Mouse (Mus musculus): Measurements from ENCODE around the gene BC049352. TPM values are rescaled to one million over a fixed set of nuclear protein-coding genes. Genes with fewer than 3 reads are reported as not detected.

Gene BC049352
- polyA plus RNA-seq, 1 experiment from 2014 or later = not detected

DNA sequence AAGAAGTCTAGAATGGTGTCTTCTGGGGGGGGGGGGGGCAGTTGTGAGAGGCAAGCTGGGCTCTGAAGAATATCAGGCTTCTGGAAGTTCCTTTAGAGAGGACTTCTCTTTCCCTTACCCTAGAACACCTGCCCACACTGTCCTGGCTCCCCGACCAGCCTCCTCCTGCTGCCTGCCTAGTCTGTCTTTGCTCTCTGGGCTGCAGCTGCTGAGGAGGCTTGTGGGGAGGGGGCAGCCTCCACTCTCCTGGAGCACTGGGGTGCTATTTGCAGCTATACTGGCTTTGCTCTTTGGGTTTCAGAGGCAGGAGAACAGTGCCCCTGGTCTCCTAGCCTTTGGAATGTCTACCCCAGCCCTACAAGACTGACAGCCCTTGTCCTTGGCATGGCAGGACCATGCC is 30.9 kb upstream of the BC049352 start:
- ChIA-PET CTCF (interaction anchor here (0.8 kb wide), 1 partner anchor 29 kb away, joined by 3 read pairs; no protein-coding TSS in a partner anchor), POLR2A (no interaction called here)
- TF ChIP-seq CTCF (IDR thresholded peaks at IDR 0.05) = no peak
- peaks cover 54% of the 10 kb centered on the region for H3K27me3 ChIP-seq
- in situ Hi-C loops (cut with MboI; ENCODE audit: low pct_unique_long_range_greater_than_20kb) = no loop called here
- ATAC-seq = no peak
- no peak for DNase-seq (ENCODE audit: low read depth, low spot score)

GRCm38 (mm10) chr9:45153361-45153760 is 28.4 kb upstream of the BC049352 start:
- in situ Hi-C loops (cut with MboI; ENCODE audit: low pct_unique_long_range_greater_than_20kb) = no loop called here
- DNase-seq (ENCODE audit: low read depth, low spot score) (no peak), ATAC-seq (no peak)
- ChIA-PET CTCF (no interaction called here), POLR2A (no interaction called here)
- TF ChIP-seq CTCF (IDR thresholded peaks at IDR 0.05) = no peak
- peaks cover 73% of the 10 kb centered on the region for H3K27me3 ChIP-seq

- ChIA-PET CTCF (interaction anchor here (1.0 kb wide), 1 partner anchor 47 kb away, joined by 3 read pairs; no protein-coding TSS in a partner anchor), POLR2A (no interaction called here)
- peaks cover 35% of the 10 kb centered on the region for H3K27me3 ChIP-seq
- no peak for ATAC-seq
- TF ChIP-seq CTCF (IDR thresholded peaks at IDR 0.05) = no peak
- no peak for DNase-seq (ENCODE audit: low read depth, low spot score)
- in situ Hi-C loops (cut with MboI; ENCODE audit: low pct_unique_long_range_greater_than_20kb) = no loop called here
Observed at GRCm38 (mm10) chr9:45167903-45168302, 13.9 kb upstream of the BC049352 start.

- DNase-seq (ENCODE audit: low read depth, low spot score) (no peak), ATAC-seq (no peak)
- ChIA-PET POLR2A (no interaction called here), CTCF (no interaction called here)
- peaks cover 23% of the 10 kb centered on the region for H3K27me3 ChIP-seq
- in situ Hi-C loops (cut with MboI; ENCODE audit: low pct_unique_long_range_greater_than_20kb) = no loop called here
- TF ChIP-seq CTCF (IDR thresholded peaks at IDR 0.05) = no peak
Observed at GRCm38 (mm10) chr9:45170150-45170549, 11.7 kb upstream of the BC049352 start.

GRCm38 (mm10) chr9:45171073-45171610 is 10.7 kb upstream of the BC049352 start:
- DNase-seq (ENCODE audit: low read depth, low spot score) = no peak
- POLR2A ChIA-PET = no interaction called here
- H3K27me3 ChIP-seq = peaks cover 16% of the 10 kb centered on the region
- no peak for ATAC-seq
- in situ Hi-C loops (cut with MboI; ENCODE audit: low pct_unique_long_range_greater_than_20kb) = no loop called here
- CTCF ChIA-PET = no interaction called here
- no peak for TF ChIP-seq CTCF (IDR thresholded peaks at IDR 0.05)

- ATAC-seq = no peak
Observed at GRCm38 (mm10) chr9:45173475-45173874, 8.3 kb upstream of the BC049352 start.

DNA sequence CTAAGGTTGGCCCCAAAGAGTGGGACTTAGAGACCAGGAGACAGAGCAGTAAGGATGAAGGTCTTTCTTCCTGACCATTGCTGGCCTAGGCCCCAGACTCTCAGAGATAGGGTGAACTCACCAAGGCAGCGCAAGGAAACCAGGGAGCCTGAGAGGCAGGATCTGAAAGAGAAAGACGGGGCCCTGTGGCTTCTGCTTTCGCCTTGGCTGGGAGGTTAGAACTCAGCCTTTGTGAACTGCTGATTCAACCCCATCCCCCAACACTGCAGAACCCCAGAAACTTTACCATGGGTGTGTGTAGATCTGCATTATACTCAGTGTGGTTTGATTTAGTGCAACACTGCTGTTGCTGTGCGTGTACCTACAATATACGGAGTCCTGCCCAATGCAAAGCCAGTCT is 2.5 kb upstream of the BC049352 start:
- POLR2A ChIA-PET = no interaction called here
- DNase-seq (ENCODE audit: low read depth, low spot score) (no peak), ATAC-seq (no peak)
- H3K27me3 ChIP-seq = peaks cover 22% of the 10 kb centered on the region
- in situ Hi-C loops (cut with MboI; ENCODE audit: low pct_unique_long_range_greater_than_20kb) = no loop called here
- CTCF ChIA-PET = no interaction called here
- TF ChIP-seq CTCF (IDR thresholded peaks at IDR 0.05) = no peak

More at GRCm38 (mm10) chr9:45173475-45173874, 8.3 kb upstream of the BC049352 start:
- in situ Hi-C loops (cut with MboI; ENCODE audit: low pct_unique_long_range_greater_than_20kb) = no loop called here
- H3K27me3 ChIP-seq = peaks cover 14% of the 10 kb centered on the region
- ChIA-PET POLR2A (no interaction called here), CTCF (no interaction called here)
- DNase-seq (ENCODE audit: low read depth, low spot score) = no peak
- TF ChIP-seq CTCF (IDR thresholded peaks at IDR 0.05) = no peak

GRCm38 (mm10) chr9:45182521-45182920 is 714 bp downstream of the BC049352 start:
- ChIA-PET POLR2A (no interaction called here), CTCF (no interaction called here)

GRCm38 (mm10) chr9:45183266-45183665 is 1.5 kb downstream of the BC049352 start:
- CTCF ChIA-PET = no interaction called here
- TF ChIP-seq CTCF (IDR thresholded peaks at IDR 0.05) = no peak
- H3K27me3 ChIP-seq = peaks cover 42% of the 10 kb centered on the region
- ATAC-seq (no peak), DNase-seq (ENCODE audit: low read depth, low spot score) (no peak)
- in situ Hi-C loops (cut with MboI; ENCODE audit: low pct_unique_long_range_greater_than_20kb) = no loop called here
- POLR2A ChIA-PET = no interaction called here

More at GRCm38 (mm10) chr9:45182521-45182920, 714 bp downstream of the BC049352 start:
- ATAC-seq (no peak), DNase-seq (ENCODE audit: low read depth, low spot score) (no peak)
- TF ChIP-seq CTCF (IDR thresholded peaks at IDR 0.05) = no peak
- in situ Hi-C loops (cut with MboI; ENCODE audit: low pct_unique_long_range_greater_than_20kb) = no loop called here
- peaks cover 37% of the 10 kb centered on the region for H3K27me3 ChIP-seq

DNA sequence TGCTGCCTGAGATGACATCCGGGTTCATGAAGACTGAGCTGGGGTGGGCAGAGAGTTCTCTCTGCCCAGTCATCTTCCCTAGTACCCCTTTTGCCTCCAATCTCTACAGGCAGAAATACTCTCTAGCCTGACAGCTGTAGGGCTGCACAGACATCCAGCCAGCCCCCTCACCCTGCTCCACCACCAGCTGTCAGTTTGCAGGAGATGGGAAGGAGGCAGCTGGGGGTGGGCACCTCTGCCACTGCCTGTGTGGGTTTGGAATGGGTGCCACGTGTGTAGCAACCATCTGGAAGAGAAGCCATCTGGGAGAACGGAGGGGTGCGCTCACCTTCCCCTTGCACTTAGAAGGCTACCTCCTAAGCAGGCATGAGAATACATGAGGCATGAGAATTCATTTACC is 3.4 kb downstream of the BC049352 start:
- CTCF ChIA-PET = no interaction called here

GRCm38 (mm10) chr9:45188570-45189563 is 7.1 kb downstream of the BC049352 start:
- ChIA-PET CTCF (no interaction called here), POLR2A (no interaction called here)
- no peak for TF ChIP-seq CTCF (IDR thresholded peaks at IDR 0.05)
- in situ Hi-C loops (cut with MboI; ENCODE audit: low pct_unique_long_range_greater_than_20kb) = no loop called here
- peaks cover 39% of the 10 kb centered on the region for H3K27me3 ChIP-seq
- ATAC-seq (no peak), DNase-seq (ENCODE audit: low read depth, low spot score) (no peak)

More for the DNA sequence above, 3.4 kb downstream of the BC049352 start:
- H3K27me3 ChIP-seq = peaks cover 48% of the 10 kb centered on the region
- ATAC-seq = no peak
- in situ Hi-C loops (cut with MboI; ENCODE audit: low pct_unique_long_range_greater_than_20kb) = no loop called here
- TF ChIP-seq CTCF (IDR thresholded peaks at IDR 0.05) = no peak
- no peak for DNase-seq (ENCODE audit: low read depth, low spot score)
- POLR2A ChIA-PET = no interaction called here

All from Patski (cell line).